Mouse (Mus musculus) granulocyte monocyte progenitor cell, adult 5-6 weeks (primary cell): ENCODE results near the gene Flnc. TPM values are rescaled to one million over a fixed set of nuclear protein-coding genes. Genes with fewer than 3 reads are reported as not detected.
"Not testable (repeated sequence)": the region's sequence is repeated elsewhere in the genome, so short reads cannot be mapped to it uniquely, and the experiment has no call there.

Source experiments
- ATAC-seq: replicated peaks from 2 replicates; pipeline ENCODE4 v1.8.0; 2016; ENCODE audit warnings: mild to moderate bottlenecking, moderate TSS enrichment, inconsistent platforms; ENCODE audit not compliant: poor library complexity, severe bottlenecking
- total RNA-seq, 2 experiments: library from RNA; stranded (forward) in 1 of 2; stranded (reverse) in 1 of 2; fragments of 200-712, 200-1000 nt in 1 of 2; fragments of >200 nt in 1 of 2; fragmentation: Nextera tagmentation in 1 of 2; gene quantifications; 2 replicates each; pipeline ENCODE4 v1.2.3; 2014 to 2017

Flnc gene
- not detected in 2 replicates for total RNA-seq (2014; fragmentation: Nextera tagmentation)
- not detected in 2 replicates for total RNA-seq (2017)

GRCm38 (mm10) chr6:29433038-29433803 lies at the start of gene Flnc:
Gene Flnc, plus strand, starts transcription at chr6:29433256.
- ATAC-seq: peak; percentile 41

- peak; percentile 62 for ATAC-seq
These were observed 45.0 kb upstream of the Flnc start, which contains the start of gene Opn1sw for GRCm38 (mm10) chr6:29388052-29388518. Gene Opn1sw, minus strand, starts transcription at chr6:29388468.

- ATAC-seq: peak; percentile 16
These were observed 44.4 kb upstream of the Flnc start for GRCm38 (mm10) chr6:29388606-29389080.

GRCm38 (mm10) chr6:29389425-29389824 lies 43.6 kb upstream of the Flnc start:
- ATAC-seq: no peak

- ATAC-seq: not testable (repeated sequence)
These were observed 42.6 kb upstream of the Flnc start for GRCm38 (mm10) chr6:29390500-29390899.

GRCm38 (mm10) chr6:29391241-29391640 lies 41.8 kb upstream of the Flnc start:
- not testable (repeated sequence) for ATAC-seq

GRCm38 (mm10) chr6:29391802-29392201 lies 41.3 kb upstream of the Flnc start:
- no peak for ATAC-seq

- ATAC-seq: no peak
These were observed 38.8 kb upstream of the Flnc start for GRCm38 (mm10) chr6:29394286-29394685.

- peak; percentile 70 for ATAC-seq
These were observed 36.9 kb upstream of the Flnc start, which contains the start of gene Ccdc136 for GRCm38 (mm10) chr6:29395910-29396713. Gene Ccdc136, plus strand, starts transcription at chr6:29396309.

GRCm38 (mm10) chr6:29396714-29397540 lies 36.1 kb upstream of the Flnc start:
- ATAC-seq: no peak

- no peak for ATAC-seq
These were observed 35.5 kb upstream of the Flnc start for GRCm38 (mm10) chr6:29397575-29397974.

- no peak for ATAC-seq
These were observed 33.2 kb upstream of the Flnc start for GRCm38 (mm10) chr6:29399851-29400250.

GRCm38 (mm10) chr6:29402693-29403342 lies 30.2 kb upstream of the Flnc start:
- ATAC-seq: 0 out of 2 replicates have a peak, but pooled peaks have one; percentile 27

GRCm38 (mm10) chr6:29406412-29406811 lies 26.6 kb upstream of the Flnc start:
- no peak for ATAC-seq

- ATAC-seq: no peak
These were observed 17.6 kb upstream of the Flnc start for GRCm38 (mm10) chr6:29415446-29415845.

- peak; percentile 90 for ATAC-seq
These were observed 12.5 kb upstream of the Flnc start for GRCm38 (mm10) chr6:29420596-29420995.

GRCm38 (mm10) chr6:29425118-29425517 lies 7.9 kb upstream of the Flnc start:
- no peak for ATAC-seq

- no peak for ATAC-seq
These were observed 6.7 kb upstream of the Flnc start for GRCm38 (mm10) chr6:29426331-29426730.

GRCm38 (mm10) chr6:29428171-29428570 lies 4.9 kb upstream of the Flnc start:
- no peak for ATAC-seq
